Mouse (Mus musculus) hindbrain, embryonic 11.5 days (tissue): ENCODE results near the gene Cwh43. TPM values are rescaled to one million over a fixed set of nuclear protein-coding genes. Genes with fewer than 3 reads are reported as not detected.
"Not testable (repeated sequence)": the region's sequence is repeated elsewhere in the genome, so short reads cannot be mapped to it uniquely, and the experiment has no call there.

Experiments used
- ATAC-seq: fragments of 200-750 bp; cut with Nextera tagmentation; 2 replicates; pipeline ENCODE4 v1.8.0; 2017; ENCODE audit warnings: mild to moderate bottlenecking, moderate TSS enrichment, moderate library complexity; ENCODE audit not compliant: low FRiP score
- DNase-seq: peaks from one replicate; pipeline ENCODE4 v3.0.0-alpha.2; 2015; ENCODE audit warnings: low spot score
- H3K27ac ChIP-seq: fragments of 300-500 bp; sonication (generic); 2 replicates; pipeline ENCODE4 v1.5.1; 2014; ENCODE audit warnings: mild to moderate bottlenecking, low read depth, low read length
- H3K27me3 ChIP-seq: fragments of 300-500 bp; sonication (generic); 2 replicates; pipeline ENCODE4 v1.6.1; 2014; ENCODE audit warnings: mild to moderate bottlenecking, low read length, moderate library complexity, mixed read lengths; ENCODE audit not compliant: control insufficient read depth, insufficient read depth
- H3K36me3 ChIP-seq: fragments of 300-500 bp; sonication (generic); 2 replicates; pipeline ENCODE4 v1.6.1; 2014; ENCODE audit warnings: mild to moderate bottlenecking, low read length, moderate library complexity, mixed read lengths; ENCODE audit not compliant: control insufficient read depth, insufficient read depth
- H3K4me1 ChIP-seq: fragments of 300-500 bp; sonication (generic); replicated peaks from 2 replicates; pipeline ENCODE4 v1.6.1; 2014; ENCODE audit warnings: low read length, mixed read lengths; ENCODE audit not compliant: control insufficient read depth, insufficient read depth
- H3K4me2 ChIP-seq: fragments of 300-500 bp; sonication (generic); replicated peaks from 2 replicates; pipeline ENCODE4 v1.6.1; 2014; ENCODE audit warnings: mild to moderate bottlenecking, low read depth, low read length
- H3K4me3 ChIP-seq: fragments of 300-500 bp; sonication (generic); 2 replicates; pipeline ENCODE4 v1.5.1; 2014; ENCODE audit warnings: low read depth, low read length
- H3K9ac ChIP-seq: fragments of 300-500 bp; sonication (generic); 2 replicates; pipeline ENCODE4 v1.6.1; 2014; ENCODE audit warnings: low read depth, low read length
- H3K9me3 ChIP-seq: fragments of 300-500 bp; sonication (generic); 2 replicates; pipeline ENCODE4 v1.6.1; 2016; ENCODE audit warnings: low read length; ENCODE audit not compliant: control insufficient read depth
- WGBS: fragments of 180-500 bp; shearing (Covaris S2); extraction: QIAGEN DNeasy Blood & Tissue Kit; methylation state at CpG from one replicate; pipeline ENCODE4 v1.1.7; 2014; 5-methylcytosine and 5-hydroxymethylcytosine counted together
- polyA plus RNA-seq: library from polyadenylated mRNA; unstranded; fragments of >200 nt; fragmentation: Nextera tagmentation; extraction: Ambion mirVana; gene quantifications from 2 replicates; pipeline ENCODE4 v1.2.1, GENCODE M21; 2014

The Cwh43 gene
- polyA plus RNA-seq, 1 experiment from 2014 or later: not detected

DNA sequence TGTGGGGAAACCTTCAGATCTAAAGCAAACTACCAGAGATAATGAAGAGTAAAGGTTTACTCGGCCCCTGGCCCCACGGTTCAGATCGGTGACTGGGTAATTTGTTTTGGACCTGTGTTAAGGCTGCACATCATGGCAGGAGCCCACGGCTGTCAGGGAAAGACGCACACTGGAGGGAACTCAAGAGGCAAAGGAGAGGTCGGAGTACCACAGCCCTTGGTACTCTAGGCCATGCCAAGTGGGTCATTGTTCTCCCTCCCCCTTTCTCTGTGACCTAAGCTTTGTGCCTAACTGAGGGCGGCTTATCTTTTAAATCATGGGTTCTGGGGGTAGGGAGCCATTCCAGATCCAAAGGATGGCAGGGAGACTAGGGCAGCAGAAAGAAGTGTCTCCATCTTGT, 75.5 kb downstream of the Cwh43 start:
- H3K36me3 ChIP-seq: no peaks in the 10 kb centered on the region
- H3K9ac ChIP-seq: no peak overlapping the region
- no peak overlapping the region for H3K27ac ChIP-seq
- DNase-seq (no peak), ATAC-seq (no peak)
- H3K4me2 ChIP-seq: no peak overlapping the region
- no peaks in the 10 kb centered on the region for H3K9me3 ChIP-seq
- no peaks in the 10 kb centered on the region for H3K27me3 ChIP-seq
- no peak overlapping the region for H3K4me3 ChIP-seq
- WGBS: 89% methylated on average over 7 of the region's 7 CpGs
- H3K4me1 ChIP-seq: no peaks in the 10 kb centered on the region

DNA sequence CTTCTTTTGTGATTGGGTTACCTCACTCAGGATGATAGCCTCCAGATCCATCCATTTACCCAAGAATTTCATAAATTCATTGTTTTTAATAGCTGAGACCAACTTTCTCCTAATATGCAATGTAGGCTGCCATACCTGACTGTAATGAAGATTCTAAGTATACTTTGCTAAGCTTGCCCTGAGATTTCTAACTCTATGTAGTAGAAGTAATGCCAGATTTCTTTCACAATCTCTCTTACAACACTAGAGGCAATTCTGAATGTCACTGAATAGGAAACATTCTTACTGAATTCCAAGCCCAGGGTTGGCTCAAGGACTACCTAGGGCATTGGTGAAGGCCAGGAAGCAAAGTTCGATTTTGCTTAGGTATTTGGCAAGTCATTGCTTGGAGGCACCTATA, 76.5 kb downstream of the Cwh43 start:
- not testable (repeated sequence) for H3K27ac ChIP-seq, H3K4me2 ChIP-seq, DNase-seq, H3K9ac ChIP-seq, ATAC-seq, H3K36me3 ChIP-seq, H3K4me3 ChIP-seq, H3K27me3 ChIP-seq, H3K4me1 ChIP-seq, H3K9me3 ChIP-seq
- WGBS: 100% methylated on average over 1 of the region's 1 CpGs

DNA sequence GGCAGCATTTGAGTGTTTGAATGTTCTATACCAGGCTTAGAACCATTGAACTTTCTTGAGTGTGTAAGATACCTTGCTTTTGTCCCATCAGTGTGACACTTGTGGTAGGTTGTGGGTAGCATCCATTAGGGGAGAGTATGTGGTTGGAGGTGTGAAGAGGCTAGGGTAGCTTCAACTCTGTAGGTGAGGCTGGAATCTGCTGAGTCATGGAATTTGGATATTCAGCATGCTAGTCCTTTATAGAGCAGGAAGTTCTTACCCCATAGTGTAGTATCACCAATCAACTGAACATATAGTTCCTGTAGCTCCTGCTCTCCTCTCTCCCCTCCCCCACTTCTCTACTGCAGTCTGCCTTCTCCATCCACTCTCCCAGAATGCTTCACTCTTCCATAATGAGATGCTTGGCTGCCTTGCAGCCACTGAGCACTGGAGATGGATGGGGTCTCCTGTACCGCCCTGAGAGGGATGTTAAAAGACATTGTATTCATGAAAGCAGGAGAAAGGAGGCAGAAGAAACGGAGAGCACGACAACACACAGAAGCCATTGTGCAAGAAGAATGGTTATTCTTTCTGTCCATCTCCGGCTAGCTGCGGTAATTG, 78.2 kb downstream of the Cwh43 start:
- DNase-seq (peak; percentile 45), ATAC-seq (peak; percentile 87)
- Histone ChIP-seq H3K27ac (peak overlapping the region; percentile 42; the same call in 1 of the 2 replicates), H3K36me3 (no peaks in the 10 kb centered on the region), H3K4me2 (0 out of 2 replicates have a peak overlapping the region, but pooled peaks have one; percentile 1), H3K9ac (peak overlapping the region; percentile 37; the same call in 1 of the 2 replicates), H3K4me3 (peak overlapping the region; percentile 10; the same call in 1 of the 2 replicates), H3K9me3 (no peaks in the 10 kb centered on the region), H3K27me3 (no peaks in the 10 kb centered on the region), H3K4me1 (no peaks in the 10 kb centered on the region)
- 42% methylated on average over 5 of the region's 5 CpGs for WGBS

DNA sequence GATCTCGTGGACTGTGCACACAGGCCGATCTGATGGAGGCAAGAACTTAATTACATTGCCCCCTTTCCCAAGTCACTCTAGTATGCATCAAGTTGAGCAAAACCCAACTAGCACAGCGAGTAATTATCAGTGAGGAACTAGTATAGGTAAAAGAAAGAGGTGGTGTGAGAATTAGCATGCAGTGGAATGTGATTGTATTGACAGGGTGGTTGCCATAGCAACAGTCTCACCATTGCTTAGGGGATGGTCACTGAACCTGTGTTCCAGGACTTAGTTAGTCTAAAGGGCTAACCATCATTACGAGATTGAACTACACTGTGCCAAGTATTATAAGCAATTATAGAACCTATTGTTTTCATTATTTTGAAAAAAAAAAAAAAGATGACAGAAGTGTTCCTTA, 80.6 kb downstream of the Cwh43 start:
- Histone ChIP-seq H3K4me3 (no peak overlapping the region), H3K4me2 (no peak overlapping the region), H3K36me3 (no peaks in the 10 kb centered on the region), H3K9me3 (no peaks in the 10 kb centered on the region), H3K9ac (no peak overlapping the region), H3K27me3 (no peaks in the 10 kb centered on the region), H3K27ac (no peak overlapping the region), H3K4me1 (no peaks in the 10 kb centered on the region; the same call in 1 of the 2 replicates)
- DNase-seq: peak; percentile 6
- 65% methylated on average over 4 of the region's 4 CpGs for WGBS
- no peak for ATAC-seq

DNA sequence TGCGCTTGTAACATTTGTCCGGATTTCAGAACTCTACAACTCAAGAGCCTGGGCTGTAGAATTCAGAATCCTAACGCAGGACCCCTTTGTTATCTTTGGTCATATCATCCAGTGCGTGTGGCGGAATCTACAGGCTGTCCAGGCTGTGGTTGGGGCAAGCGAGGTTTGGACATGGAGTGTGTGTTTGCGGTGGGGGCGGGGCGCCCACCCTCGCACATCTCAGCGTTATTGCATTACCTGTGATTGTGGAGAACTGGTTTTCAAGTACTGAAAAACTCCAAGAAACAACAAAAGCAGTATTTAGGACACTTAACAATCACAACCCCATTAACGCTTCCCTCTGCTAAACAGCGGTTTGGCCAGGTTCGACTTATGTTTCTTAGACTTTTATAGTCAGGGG, 84.0 kb downstream of the Cwh43 start:
- H3K27ac ChIP-seq: peak overlapping the region; percentile 68
- DNase-seq: no peak
- WGBS: 5% methylated on average over 14 of the region's 14 CpGs
- H3K36me3 ChIP-seq: no peaks in the 10 kb centered on the region
- no peaks in the 10 kb centered on the region for H3K9me3 ChIP-seq
- ATAC-seq: no peak
- no peaks in the 10 kb centered on the region; the same call in 1 of the 2 replicates for H3K4me1 ChIP-seq
- H3K9ac ChIP-seq: peak overlapping the region; percentile 57
- H3K4me2 ChIP-seq: peak overlapping the region; percentile 71
- peak overlapping the region; percentile 94 for H3K4me3 ChIP-seq
- H3K27me3 ChIP-seq: no peaks in the 10 kb centered on the region

DNA sequence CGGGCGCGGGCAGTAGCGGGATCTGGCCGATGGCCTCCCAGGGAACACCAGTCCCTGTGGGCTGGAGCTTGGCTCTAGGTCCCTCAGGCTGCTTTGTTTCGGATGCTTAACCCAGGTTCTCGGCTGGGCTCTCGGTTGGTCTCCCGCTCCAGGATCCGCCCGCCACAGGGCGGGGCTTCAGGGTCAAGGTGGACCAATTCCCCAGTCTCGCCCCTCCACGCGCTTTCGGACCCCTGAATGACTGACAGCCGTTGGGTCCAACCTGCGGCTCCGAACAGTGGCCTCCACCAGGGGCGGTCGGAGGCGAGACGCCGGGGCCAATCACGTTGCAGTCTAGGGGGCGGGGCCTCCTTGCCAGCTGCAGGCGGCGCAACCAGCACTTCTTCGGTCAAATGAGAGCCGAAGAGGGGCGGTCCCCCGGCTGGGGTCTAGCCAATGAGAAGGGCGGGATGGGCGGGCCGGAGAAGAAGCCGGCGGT, 84.8 kb downstream of the Cwh43 start:
- Histone ChIP-seq H3K27ac (peak overlapping the region; percentile 97), H3K4me2 (peak overlapping the region; percentile 90), H3K36me3 (no peaks in the 10 kb centered on the region), H3K9ac (peak overlapping the region; percentile 57), H3K4me3 (peak overlapping the region; percentile 94), H3K27me3 (no peaks in the 10 kb centered on the region), H3K9me3 (no peaks in the 10 kb centered on the region), H3K4me1 (no peaks in the 10 kb centered on the region; the same call in 1 of the 2 replicates)
- peak; percentile 96 for ATAC-seq
- peak; percentile 98 for DNase-seq
- WGBS: 0% methylated on average over 35 of the region's 37 CpGs

DNA sequence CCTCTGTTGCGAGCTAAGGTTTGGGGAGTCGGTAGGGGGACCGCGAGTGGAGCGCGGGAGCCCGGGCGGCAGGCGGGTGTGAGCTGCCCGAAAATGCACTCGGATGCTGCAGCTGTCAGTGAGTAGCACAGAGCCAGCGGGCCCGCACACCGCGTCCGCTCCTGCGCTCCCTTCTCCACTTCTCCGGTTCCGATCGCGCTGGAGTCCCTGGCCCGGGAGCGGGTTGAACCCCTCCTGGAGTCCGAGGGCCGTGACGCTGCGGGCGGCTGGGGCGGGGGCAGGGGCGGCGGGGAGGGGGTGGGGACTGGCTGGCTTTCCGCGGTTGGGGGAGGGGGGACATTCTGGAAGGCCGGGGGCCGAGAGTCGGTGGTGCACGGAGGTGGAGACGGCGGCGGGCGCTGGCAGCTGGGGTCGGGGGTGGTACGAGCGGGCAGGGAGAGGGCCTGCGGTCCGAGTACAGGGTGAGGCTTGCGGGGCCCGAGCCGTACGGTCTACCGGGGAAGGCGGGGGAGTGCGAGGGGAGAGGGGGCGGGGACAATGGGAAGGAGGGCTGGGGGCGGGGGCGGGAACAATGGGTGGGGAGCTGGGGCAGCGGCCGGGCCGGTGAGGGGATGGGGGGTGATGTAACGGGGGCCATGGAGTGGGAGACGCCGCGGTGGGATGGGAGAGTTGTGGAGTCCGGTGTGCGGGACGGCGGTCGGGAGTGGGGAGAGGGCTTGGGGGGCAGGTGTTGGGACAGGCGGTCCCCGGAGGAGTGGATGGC, 85.4 kb downstream of the Cwh43 start:
- H3K9me3 ChIP-seq: no peaks in the 10 kb centered on the region
- DNase-seq (peak; percentile 45), ATAC-seq (peak; percentile 54)
- H3K36me3 ChIP-seq: no peaks in the 10 kb centered on the region
- H3K9ac ChIP-seq: peak overlapping the region; percentile 84
- H3K4me3 ChIP-seq: peak overlapping the region; percentile 94
- H3K4me1 ChIP-seq: no peaks in the 10 kb centered on the region; the same call in 1 of the 2 replicates
- peak overlapping the region; percentile 97 for H3K27ac ChIP-seq
- H3K27me3 ChIP-seq: no peaks in the 10 kb centered on the region
- peak overlapping the region; percentile 90 for H3K4me2 ChIP-seq
- under 1% methylated on average over 43 of the region's 70 CpGs for WGBS

DNA sequence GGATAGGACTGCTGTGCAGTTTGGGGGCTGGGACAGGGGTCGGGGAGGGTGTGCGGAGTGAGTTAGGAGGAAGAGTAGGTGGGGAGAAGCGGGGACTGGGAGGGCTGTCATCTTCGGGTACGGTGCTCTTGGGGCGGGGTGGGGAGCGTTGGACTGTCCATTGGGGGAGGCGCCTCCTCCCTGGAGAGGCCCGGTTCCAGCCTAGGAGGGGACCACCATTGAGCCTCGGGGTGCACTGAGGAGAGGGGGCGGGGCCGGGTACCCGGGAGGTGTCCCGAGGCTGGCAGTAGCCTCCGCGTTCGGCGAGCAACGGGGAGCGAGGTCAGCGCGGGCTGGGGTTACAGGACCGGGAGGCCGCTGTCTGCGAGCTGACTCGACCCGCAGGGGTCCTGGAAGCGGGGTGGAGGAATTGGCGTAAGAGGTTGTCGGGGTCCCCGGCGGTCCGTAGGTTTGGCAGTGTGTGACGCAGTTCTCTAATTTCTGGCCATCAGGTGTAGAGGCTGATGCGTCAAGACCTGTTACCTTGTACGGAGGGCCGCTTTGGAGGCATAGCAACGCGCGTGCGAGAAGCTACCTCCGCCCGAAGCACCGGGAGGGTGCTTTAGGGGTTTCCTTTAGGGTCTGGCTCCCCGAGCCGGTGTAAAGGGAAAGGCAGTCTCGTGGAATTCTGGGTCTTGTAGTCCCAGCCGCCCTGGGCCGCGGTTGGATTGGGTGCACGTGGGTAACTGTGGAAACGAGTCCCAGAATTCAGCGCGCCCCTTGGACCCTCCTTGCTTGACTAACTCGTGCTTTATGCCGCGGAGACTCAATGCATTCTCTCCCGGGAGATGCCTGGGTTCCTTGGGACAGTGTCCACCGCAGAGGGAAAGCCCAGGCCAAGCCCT, 86.2 kb downstream of the Cwh43 start:
- WGBS: under 1% methylated on average over 59 of the region's 59 CpGs
- peak overlapping the region; percentile 97 for H3K27ac ChIP-seq
- H3K4me3 ChIP-seq: peak overlapping the region; percentile 94
- no peaks in the 10 kb centered on the region for H3K36me3 ChIP-seq
- peak overlapping the region; percentile 90 for H3K4me2 ChIP-seq
- no peaks in the 10 kb centered on the region; the same call in 1 of the 2 replicates for H3K4me1 ChIP-seq
- no peaks in the 10 kb centered on the region for H3K27me3 ChIP-seq
- H3K9ac ChIP-seq: peak overlapping the region; percentile 84
- DNase-seq (peak; percentile 93), ATAC-seq (peak; percentile 62)
- no peaks in the 10 kb centered on the region for H3K9me3 ChIP-seq
